Mouse (Mus musculus) lung, postnatal 4 days (tissue): ENCODE results near the gene Gstm3.
"Not testable (repeated sequence)": the region's sequence is repeated elsewhere in the genome, so short reads cannot be mapped to it uniquely, and the experiment has no call there.

Experiments used
- DNase-seq, 2 experiments: peaks; one replicate each; pipeline ENCODE4 v3.0.0; 2021

Gstm3 gene

GRCm38 (mm10) chr3:107968724-107969395, at the start of gene Gstm3:
Gstm3 (minus strand) TSS chr3:107969283.
- DNase-seq, result no peak

- DNase-seq, result peak; percentile 41 to 47
These were observed 49.2 kb upstream of the Gstm3 start for GRCm38 (mm10) chr3:108018190-108018820.

DNA sequence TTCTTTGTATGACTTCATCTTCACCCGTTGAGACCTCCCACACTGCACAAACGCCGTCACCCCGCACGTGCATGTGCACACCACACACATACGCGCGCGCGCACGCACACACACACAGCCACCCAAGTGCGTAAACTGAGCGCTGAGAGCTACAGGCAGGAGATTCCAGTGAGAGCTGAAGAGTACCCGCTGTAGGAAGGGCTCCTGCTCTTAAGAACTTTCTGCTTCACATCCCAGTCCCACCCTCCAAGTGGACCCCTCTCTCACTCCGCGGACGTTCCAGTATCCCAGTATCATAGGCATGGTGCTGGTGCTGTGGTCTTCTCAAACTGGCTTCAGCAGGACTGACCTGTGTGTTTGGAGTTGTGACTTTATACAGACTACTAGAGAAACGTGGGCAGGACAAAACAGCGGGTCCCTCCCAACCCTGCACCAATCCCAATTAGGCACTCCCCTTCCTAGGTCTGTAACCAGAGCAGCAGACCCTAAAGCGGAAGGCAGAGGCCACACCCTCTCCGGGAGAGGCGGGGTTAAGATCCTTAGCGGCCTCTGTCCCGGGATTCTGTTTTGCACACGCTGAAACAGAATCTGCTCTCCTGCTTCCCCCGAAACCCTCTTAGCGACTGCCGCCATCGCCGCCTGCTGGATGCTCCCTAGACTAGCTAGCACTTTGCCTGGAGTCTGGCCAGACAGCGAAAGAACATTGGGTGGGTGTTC, 48.5 kb upstream of the Gstm3 start, which contains the start of gene Gstm1:
Gstm1 (minus strand) TSS at position 501 of the 717 bp plus-strand sequence.
- DNase-seq, result peak; percentile 96 to 98

DNA sequence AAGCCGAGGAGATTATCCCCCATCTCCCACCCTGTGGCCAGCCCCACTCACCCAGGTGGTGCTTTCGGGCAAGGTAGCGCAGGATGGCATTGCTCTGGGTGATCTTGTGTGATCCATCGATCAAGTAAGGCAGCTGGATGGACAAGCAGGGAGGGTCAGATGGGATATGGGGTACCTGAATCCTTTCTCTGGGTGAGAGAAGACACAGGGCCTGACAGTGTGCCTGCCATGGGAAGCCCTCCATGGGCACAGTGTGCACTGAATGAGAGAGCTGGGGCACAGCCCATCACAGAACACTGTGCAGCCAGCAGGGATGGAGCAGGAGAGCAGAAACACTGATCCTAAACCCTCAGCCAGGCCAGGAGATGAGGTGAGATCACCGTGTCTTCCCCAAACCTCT, 47.4 kb upstream of the Gstm3 start:
- not testable (repeated sequence) for DNase-seq

DNA sequence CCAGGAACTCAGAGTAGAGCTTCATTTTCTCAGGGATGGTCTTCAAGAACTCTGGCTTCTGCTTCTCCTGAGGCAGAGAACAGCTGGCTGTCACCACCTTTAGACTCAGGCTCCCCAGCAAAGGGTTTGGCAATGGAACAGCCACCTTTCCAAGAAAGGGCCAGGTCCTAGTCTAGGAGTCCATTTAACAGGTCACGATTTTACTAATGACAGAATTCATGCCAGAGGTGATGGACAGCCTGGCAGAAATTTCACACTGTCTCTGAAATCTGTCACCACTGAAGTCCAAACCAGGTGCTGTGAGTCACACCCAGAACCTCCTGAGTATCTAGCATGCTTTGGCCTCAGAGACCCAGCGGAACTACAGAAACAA, 45.9 kb upstream of the Gstm3 start:
- DNase-seq, result no peak

DNA sequence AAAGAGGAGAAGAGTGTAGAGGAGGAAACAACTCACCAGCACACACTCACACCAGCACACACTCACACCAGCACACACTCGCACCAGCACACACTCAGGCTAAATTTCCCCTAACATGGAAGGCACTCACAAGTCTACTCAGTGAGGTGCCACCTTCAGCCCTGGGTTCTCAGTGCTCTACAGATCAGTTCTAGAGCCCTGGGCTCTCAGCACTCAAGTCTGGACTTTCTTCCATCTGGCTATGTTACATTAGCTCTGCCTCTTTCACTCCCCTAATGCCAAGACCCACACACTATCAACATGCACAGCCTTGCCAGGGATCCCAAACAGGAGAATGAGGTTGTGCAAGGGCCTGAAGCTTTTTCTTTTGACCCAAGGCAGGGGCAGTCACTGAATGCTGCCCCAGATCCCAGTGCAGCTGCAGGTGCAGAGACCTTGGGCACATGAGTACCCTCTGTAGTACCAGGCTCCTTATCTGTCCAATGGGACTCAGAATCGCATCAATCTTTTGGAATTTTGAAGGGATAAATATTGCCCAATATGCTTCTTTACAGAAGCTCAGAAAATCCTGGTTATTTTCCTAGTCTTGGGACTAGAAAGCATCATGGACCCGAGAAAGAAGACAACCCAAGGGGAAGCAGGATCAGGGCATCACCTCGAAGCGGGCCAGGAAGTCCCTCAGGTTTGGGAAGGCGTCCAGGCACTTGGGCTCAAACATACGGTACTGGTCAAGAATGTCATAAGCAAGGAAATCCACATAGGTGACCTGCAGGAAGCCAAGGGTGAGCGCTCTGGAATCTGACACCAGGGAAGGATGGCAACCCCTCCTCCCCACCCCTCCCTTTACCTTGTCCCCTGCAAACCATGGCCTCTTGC, 45.3 kb upstream of the Gstm3 start:
- no peak for DNase-seq

DNA sequence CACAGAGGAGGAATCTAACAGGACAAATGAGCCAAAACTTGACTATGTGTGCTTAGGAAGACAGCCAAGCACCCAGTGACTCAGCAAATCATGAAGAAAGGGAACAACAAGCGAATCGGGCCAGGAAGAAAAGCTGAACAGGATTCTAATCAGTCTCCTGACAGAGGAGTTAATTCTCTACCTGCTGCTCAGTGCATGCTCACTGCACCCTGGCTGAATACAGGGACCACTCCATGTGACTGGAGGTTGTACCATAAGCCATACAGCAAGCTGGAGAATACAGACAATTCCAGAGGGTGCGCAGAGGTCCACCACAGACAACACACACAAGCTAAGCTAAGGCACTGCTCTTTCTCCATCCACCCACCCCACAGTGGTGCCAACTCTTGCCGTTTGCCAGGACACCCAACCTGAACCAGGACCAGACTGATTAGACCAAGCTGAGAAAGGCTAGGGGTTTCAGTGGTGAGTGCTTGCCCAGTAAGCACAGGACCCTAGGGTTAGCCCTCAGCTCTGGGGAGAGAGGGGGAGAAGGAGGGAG, 44.3 kb upstream of the Gstm3 start:
- peak in 1 of 2 experiments; percentile 61 for DNase-seq

GRCm38 (mm10) chr3:108011558-108011957, 42.5 kb upstream of the Gstm3 start:
- DNase-seq, result no peak

GRCm38 (mm10) chr3:108010286-108010685, 41.2 kb upstream of the Gstm3 start:
- peak in 1 of 2 experiments; percentile 40 for DNase-seq

DNA sequence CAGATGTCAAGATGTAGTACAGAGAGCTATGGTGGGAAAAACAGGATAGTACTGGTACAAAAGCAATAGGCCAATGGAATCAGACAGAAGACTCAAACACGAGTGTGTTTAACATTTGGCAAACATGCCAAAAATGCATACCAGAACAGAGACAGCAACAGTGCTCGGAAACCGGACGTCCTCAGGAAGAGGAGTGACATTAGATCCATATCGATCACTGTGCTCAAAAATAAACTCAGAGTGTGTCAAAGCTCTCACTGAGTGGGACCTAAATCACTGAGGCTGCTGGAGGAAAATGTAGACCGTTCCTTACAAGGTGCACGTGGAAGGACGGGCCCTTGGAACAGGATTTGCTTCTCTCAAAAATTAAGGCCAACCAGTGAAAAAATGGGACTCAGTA, 32.9 kb upstream of the Gstm3 start:
- no peak for DNase-seq

GRCm38 (mm10) chr3:107999491-107999890, 30.4 kb upstream of the Gstm3 start:
- no peak for DNase-seq

- DNase-seq, result no peak
These were observed 29.5 kb upstream of the Gstm3 start for GRCm38 (mm10) chr3:107998591-107998990.

DNA sequence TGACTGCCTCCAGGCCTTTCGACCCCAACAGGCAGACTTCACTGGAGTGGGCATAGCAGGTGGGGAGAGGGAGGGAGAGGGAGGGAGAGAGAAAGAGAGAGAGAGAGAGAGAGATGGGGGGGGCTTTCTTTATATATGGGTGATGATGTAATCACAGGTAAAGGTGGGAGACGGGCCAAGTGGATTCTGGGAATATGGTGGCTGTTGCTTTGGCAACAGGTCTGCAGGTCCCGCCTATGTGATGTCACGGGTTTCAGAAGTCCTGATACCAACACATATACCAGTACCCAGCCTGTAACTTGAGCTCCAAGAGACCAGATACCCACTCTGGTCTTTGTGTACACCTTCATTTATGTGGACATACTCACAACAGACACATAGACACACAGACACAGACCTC, 27.5 kb upstream of the Gstm3 start:
- DNase-seq, result no peak

GRCm38 (mm10) chr3:107995974-107996373, 26.9 kb upstream of the Gstm3 start:
- DNase-seq, result not testable (repeated sequence)

GRCm38 (mm10) chr3:107986041-107986562, 17.0 kb upstream of the Gstm3 start, which contains the start of gene Gstm2:
Gstm2 (minus strand) TSS chr3:107986453.
- DNase-seq, result peak; percentile 62 to 72

GRCm38 (mm10) chr3:107985141-107985540, 16.1 kb upstream of the Gstm3 start:
- not testable (repeated sequence) for DNase-seq

DNA sequence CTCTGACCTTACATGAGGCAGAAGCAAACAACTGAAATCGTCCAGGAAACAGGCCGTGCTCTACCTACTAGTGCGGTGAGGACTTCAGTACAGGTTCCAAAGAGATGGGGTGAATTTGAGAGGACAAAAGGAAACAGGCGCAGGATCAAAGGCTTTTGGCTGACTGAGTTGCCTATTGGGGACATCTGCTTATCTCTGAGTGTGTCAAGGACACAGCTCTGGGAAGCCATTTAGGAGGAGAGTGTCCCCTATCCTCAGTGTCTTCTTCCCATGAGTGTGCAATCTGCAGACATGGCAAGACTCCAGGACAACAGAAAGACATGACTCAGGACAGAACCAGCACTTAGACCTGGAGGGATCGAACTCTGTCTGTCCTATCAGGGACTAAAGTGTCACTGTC, 15.4 kb upstream of the Gstm3 start:
- DNase-seq, result no peak

- peak in 1 of 2 experiments; percentile 18 for DNase-seq
These were observed 14.7 kb upstream of the Gstm3 start for GRCm38 (mm10) chr3:107983771-107984170.

DNA sequence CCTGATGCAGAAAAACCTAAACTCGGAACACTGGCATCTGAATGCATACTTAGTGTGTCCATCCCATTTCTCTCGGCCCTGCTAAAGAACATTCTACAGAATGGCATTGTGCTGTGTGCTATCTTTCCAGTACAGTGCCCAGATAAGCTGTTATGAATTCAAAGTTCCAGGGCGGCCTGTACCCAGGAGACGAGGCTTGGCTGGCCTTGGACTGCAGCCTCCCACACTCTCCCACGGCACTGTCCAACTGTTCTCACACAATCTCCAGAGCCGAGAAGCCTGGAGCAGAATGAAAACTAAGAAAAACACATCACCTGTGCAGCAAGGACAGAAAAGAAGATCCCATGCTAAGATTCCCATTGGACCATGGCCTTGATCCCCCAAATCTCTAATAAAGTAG, 13.6 kb upstream of the Gstm3 start:
- no peak for DNase-seq

GRCm38 (mm10) chr3:107981261-107981660, 12.2 kb upstream of the Gstm3 start:
- DNase-seq, result no peak

DNA sequence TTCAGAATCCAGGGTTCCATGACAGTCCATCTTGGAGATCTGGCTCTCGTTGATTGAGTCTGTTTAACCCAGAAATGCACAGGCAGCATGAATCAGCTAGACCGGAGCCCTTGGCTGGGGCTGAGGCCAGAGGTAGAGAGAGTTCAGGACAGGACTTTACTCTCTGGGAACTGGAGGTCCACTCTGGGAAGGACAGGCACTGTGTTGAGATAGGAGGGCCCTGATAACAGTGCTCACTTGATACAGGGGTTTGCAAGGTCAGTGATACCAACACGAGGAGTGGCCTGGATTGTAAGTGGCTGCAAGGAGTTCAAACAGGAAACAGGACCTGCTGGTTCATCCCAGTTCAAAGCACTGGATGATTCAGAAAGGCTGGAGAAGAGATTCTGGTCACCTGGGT, 8.6 kb upstream of the Gstm3 start:
- DNase-seq, result no peak

- DNase-seq, result no peak
These were observed 5.2 kb upstream of the Gstm3 start for GRCm38 (mm10) chr3:107974237-107974636.
